Mouse (Mus musculus): ENCODE results near the gene Camkmt.

DNA sequence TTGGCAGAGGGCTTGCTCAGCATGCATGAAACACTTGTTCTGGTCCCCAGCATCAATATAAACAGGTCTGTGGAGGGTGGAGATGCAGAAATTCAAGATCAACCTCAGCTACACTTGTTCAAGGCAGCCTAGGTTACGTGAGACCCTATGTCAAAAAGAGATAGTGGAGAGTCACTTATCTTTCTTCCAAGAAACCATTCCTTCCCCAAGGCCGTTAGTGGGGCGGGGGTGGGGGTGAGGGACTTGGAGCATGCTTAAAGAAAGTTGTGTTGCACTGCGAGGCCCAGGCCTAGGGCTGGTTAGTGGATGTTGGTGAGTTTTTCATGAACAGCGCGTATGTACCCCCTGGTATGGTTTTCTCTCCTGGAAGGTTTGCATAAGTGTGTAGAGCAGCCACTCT is 292.6 kb downstream of the Camkmt start:
- no peak for TF ChIP-seq CTCF (IDR thresholded peaks at IDR 0.05; ENCODE audit: borderline replicate concordance, control insufficient read depth, extremely low read depth, insufficient read depth, low read length, poor library complexity)
- TF ChIP-seq POLR2A (IDR thresholded peaks at IDR 0.05; ENCODE audit: control insufficient read depth, extremely low read depth, insufficient read depth, low read length, poor library complexity), result no peak

Data from thymus, adult 2 months (tissue).